Mouse (Mus musculus): ENCODE results near the gene Aldh1a2.

DNA sequence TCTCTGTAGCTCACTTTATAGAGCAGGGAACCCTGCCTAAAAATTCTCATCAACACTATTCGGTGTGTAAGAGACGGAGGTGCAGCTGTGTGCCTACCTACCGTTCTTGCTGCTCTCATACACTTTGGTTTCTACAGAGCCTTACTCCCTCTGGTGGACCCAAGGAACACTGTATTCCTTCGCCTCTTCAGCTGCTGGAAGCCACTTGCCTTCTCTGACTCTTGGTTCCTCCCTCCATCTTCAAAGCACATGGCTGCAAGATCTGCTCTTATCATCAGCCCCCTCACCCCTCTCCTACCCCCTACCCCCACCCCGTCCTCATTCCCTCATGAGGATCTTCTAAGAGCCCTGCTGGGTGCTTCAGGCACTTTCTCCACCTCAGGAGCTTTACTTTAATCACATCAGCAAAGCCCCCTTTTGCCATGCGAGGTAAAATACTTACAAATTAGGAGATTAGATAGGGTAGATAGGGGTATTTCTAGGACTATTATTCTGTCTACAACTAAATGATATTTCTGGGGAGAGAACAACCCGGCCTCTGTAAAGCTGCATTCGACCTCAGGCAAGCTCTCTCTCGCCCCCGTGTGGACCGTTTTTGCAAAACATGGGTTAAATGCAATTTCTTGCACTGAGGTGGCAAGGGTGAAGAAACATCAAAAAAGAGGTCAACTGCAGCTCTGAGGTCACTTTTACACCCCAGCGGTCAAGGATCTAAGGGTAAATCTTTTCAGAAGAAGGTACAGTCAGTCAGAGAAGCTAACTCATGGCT is 26.8 kb upstream of the Aldh1a2 start:
- TF ChIP-seq CTCF (IDR thresholded peaks at IDR 0.05; ENCODE audit: low read depth, low read length) (peak; percentile 58), GATA1 (IDR thresholded peaks at IDR 0.05; ENCODE audit: borderline replicate concordance, low read length) (no peak), TAL1 (conservative IDR thresholded peaks at IDR 0.05; ENCODE audit: low read depth, low read length) (no peak), POLR2AphosphoS5 (IDR thresholded peaks at IDR 0.05; ENCODE audit: insufficient replicate concordance, low read depth, low read length) (no peak)

Data from G1E (cell line).